22 mouse cellular contexts compared by ENCODE assay signal in genomic region chr1:160842567-160842966, GRCm38 (mm10). TPM values are rescaled to one million over a fixed set of nuclear protein-coding genes. Genes with fewer than 3 reads are reported as not detected.
DNase-seq lines count a peak whose midpoint lies in the region; ATAC-seq and TF ChIP-seq lines count a peak whose summit lies in the region.
"Had no signal": no experiment of that assay in that cellular context is flagged by ENCODE, and none has a peak within 500 bp of the region (broad histone marks: within the 10 kb centered on the region; RNA-seq: fewer than 3 reads in every experiment).

No protein-coding gene starts in this region.

- H3K9ac ChIP-seq in heart, postnatal 0 days (replicated peaks; ENCODE audit: low read depth, low read length) = no peak overlapping the region
- no peak overlapping the region for H3K9ac ChIP-seq in heart, embryonic 12.5 days
- H3K9ac ChIP-seq: embryonic facial prominence, embryonic 12.5 days; limb, embryonic 12.5 days; liver, embryonic 14.5 days had no signal

- no peak for ATAC-seq in heart, postnatal 0 days (ENCODE audit: insufficient read depth, low read depth)
- no peak for ATAC-seq in heart, embryonic 12.5 days (ENCODE audit: insufficient number of reproducible peaks, low FRiP score)
- peak; percentile 60 for ATAC-seq in CD4-positive, CD25-positive, alpha-beta regulatory T cell, adult 4 months
- ATAC-seq: forebrain, embryonic 14.5 days; lung, postnatal 0 days; midbrain, embryonic 16.5 days had no signal

- peaks cover 9% of the 10 kb centered on the region; the same call in 1 of the 2 replicates for H3K4me1 ChIP-seq in heart, postnatal 0 days (ENCODE audit: control insufficient read depth, insufficient read depth)
- H3K4me1 ChIP-seq in heart, embryonic 12.5 days (replicated peaks) = peaks cover 9% of the 10 kb centered on the region
- H3K4me1 ChIP-seq: embryonic facial prominence, embryonic 12.5 days; limb, embryonic 12.5 days had no signal

- no peak for TF ChIP-seq POLR2A in myocyte (IDR thresholded peaks at IDR 0.05; ENCODE audit: insufficient read length, low read depth)

- TF ChIP-seq CTCF in heart, postnatal 0 days (IDR thresholded peaks at IDR 0.05; ENCODE audit: low read depth) = no peak

- TF ChIP-seq EP300 in heart, postnatal 0 days (IDR thresholded peaks at IDR 0.05; ENCODE audit: low read depth) = no peak

- no peak overlapping the region for H3K4me2 ChIP-seq in heart, postnatal 0 days (ENCODE audit: low read depth, low read length)
- no peak overlapping the region for H3K4me2 ChIP-seq in heart, embryonic 12.5 days
- peak overlapping the region; percentile 40 for H3K4me2 ChIP-seq in myocyte (ENCODE audit: low read depth)
- H3K4me2 ChIP-seq: embryonic facial prominence, embryonic 12.5 days; limb, embryonic 12.5 days had no signal

- no peak for DNase-seq in heart, postnatal 0 days (ENCODE audit: low spot score)
- DNase-seq in CD4-positive helper T cell, adult 2 months (ENCODE audit: low read depth, low spot score) = peak; percentile 60
- DNase-seq in left cerebral cortex, postnatal 36 days (ENCODE audit: low spot score in 2 of 2) = no peak
- no peak for DNase-seq in cerebellum, adult 9-11 months
- DNase-seq: adrenal gland, adult 2 months; cerebellum, adult 8-10 months; gastrocnemius, postnatal 14 days; kidney, adult 2 months; kidney, postnatal 25 days; layer of hippocampus, adult 9-11 months; retina, postnatal 1 day; right cerebral cortex, postnatal 4 days had no signal

- H3K79me2 ChIP-seq in myocyte (ENCODE audit: control insufficient read depth, insufficient read depth) = no peaks in the 10 kb centered on the region

- peak overlapping the region; percentile 14; the same call in 1 of the 2 replicates for H3K27ac ChIP-seq in heart, postnatal 0 days (ENCODE audit: low read depth)
- no peak overlapping the region for H3K27ac ChIP-seq in heart, embryonic 12.5 days (ENCODE audit: poor library complexity, severe bottlenecking)
- H3K27ac ChIP-seq: embryonic facial prominence, embryonic 12.5 days; left cerebral cortex, adult 2 months; limb, embryonic 12.5 days; liver, embryonic 14.5 days had no signal

- no peaks in the 10 kb centered on the region for H3K27me3 ChIP-seq in heart, postnatal 0 days (ENCODE audit: control insufficient read depth, insufficient read depth, low read length)
- no peaks in the 10 kb centered on the region for H3K27me3 ChIP-seq in heart, embryonic 12.5 days (replicated peaks)
- H3K27me3 ChIP-seq in myocyte (ENCODE audit: control insufficient read depth, insufficient read depth, insufficient read length) = no peaks in the 10 kb centered on the region
- H3K27me3 ChIP-seq: embryonic facial prominence, embryonic 12.5 days; limb, embryonic 12.5 days had no signal

- no peak overlapping the region for H3ac ChIP-seq in myocyte (ENCODE audit: control insufficient read depth, insufficient read length)

- no peak overlapping the region for H3K4me3 ChIP-seq in heart, postnatal 0 days (ENCODE audit: low read depth, low read length)
- H3K4me3 ChIP-seq in heart, embryonic 12.5 days = no peak overlapping the region
- H3K4me3 ChIP-seq in myocyte = no peak overlapping the region
- H3K4me3 ChIP-seq: embryonic facial prominence, embryonic 12.5 days; left cerebral cortex, adult 2 months; limb, embryonic 12.5 days had no signal

- WGBS in heart, postnatal 0 days = 38% methylated on average over 10 of the region's 10 CpGs
- 67% methylated on average over 10 of the region's 10 CpGs for WGBS in heart, embryonic 12.5 days

- no peaks in the 10 kb centered on the region for H3K9me3 ChIP-seq in heart, postnatal 0 days (replicated peaks; ENCODE audit: control insufficient read depth, low read length)
- no peaks in the 10 kb centered on the region for H3K9me3 ChIP-seq in heart, embryonic 12.5 days (replicated peaks)
- H3K9me3 ChIP-seq: embryonic facial prominence, embryonic 12.5 days; limb, embryonic 12.5 days had no signal

- intact Hi-C loops in left cerebral cortex, postnatal 36 days (cut with DNase I) = no loop called here

- H3K36me3 ChIP-seq in heart, postnatal 0 days (replicated peaks; ENCODE audit: control insufficient read depth, insufficient read depth, low read length) = no peaks in the 10 kb centered on the region
- H3K36me3 ChIP-seq in heart, embryonic 12.5 days = no peaks in the 10 kb centered on the region
- H3K36me3 ChIP-seq in myocyte (ENCODE audit: control insufficient read depth, insufficient read depth) = no peaks in the 10 kb centered on the region
- H3K36me3 ChIP-seq: embryonic facial prominence, embryonic 12.5 days; limb, embryonic 12.5 days had no signal

TF ChIP-seq in myocyte, 11 proteins besides CTCF, POLR2A, EP300 and RAD21:
- no peak for TF ChIP-seq CEBPB (IDR thresholded peaks at IDR 0.05; ENCODE audit: insufficient read depth, poor library complexity, severe bottlenecking)
- no peak for TF ChIP-seq E2F4 (IDR thresholded peaks at IDR 0.05; ENCODE audit: insufficient read depth)
- no peak for TF ChIP-seq MYOG (IDR thresholded peaks at IDR 0.05; ENCODE audit: control insufficient read depth in 1 of 3, insufficient read depth in 1 of 3, insufficient read length in 2 of 3, low read depth in 2 of 3)
- no peak for TF ChIP-seq SRF (IDR thresholded peaks at IDR 0.05; ENCODE audit: control insufficient read depth, insufficient read length, low read depth)
- no peak for TF ChIP-seq USF1 (IDR thresholded peaks at IDR 0.05; ENCODE audit: low read depth)
- TF ChIP-seq TCF12 (IDR thresholded peaks at IDR 0.05; ENCODE audit: insufficient read depth, poor library complexity, severe bottlenecking) = no peak
- TF ChIP-seq POLR2AphosphoS2 (IDR thresholded peaks at IDR 0.05; ENCODE audit: insufficient read length, low read depth) = no peak
- TF ChIP-seq MAX (IDR thresholded peaks at IDR 0.05; ENCODE audit: low read depth) = no peak
- TF ChIP-seq TCF3 (IDR thresholded peaks at IDR 0.05; ENCODE audit: insufficient read length, low read depth) = no peak
- TF ChIP-seq MYOD1 (IDR thresholded peaks at IDR 0.05; ENCODE audit: control insufficient read depth in 1 of 3, insufficient read length in 2 of 3, low read depth in 2 of 3) = no peak
- TF ChIP-seq REST (IDR thresholded peaks at IDR 0.05; ENCODE audit: insufficient read depth, insufficient read length) = no peak

RNA-seq across cellular contexts. Expression of gene Rabgap1l, which starts 49.6 kb away (rescaled TPM):
- 71.4 and 89.9 TPM in 2 replicates for total RNA-seq in heart, postnatal 0 days (2014; rRNA removed; ENCODE audit: low replicate concordance)
- polyA plus RNA-seq in heart, postnatal 0 days (2015; fragmentation: Nextera tagmentation; extraction: Ambion mirVana) = 115 and 123 TPM in 2 replicates
- 79.7 and 81.0 TPM in 2 replicates for polyA plus RNA-seq in heart, embryonic 12.5 days (2016; fragmentation: Nextera tagmentation; extraction: Ambion mirVana)
- polyA plus RNA-seq in CD4-positive, CD25-positive, alpha-beta regulatory T cell, adult 4 months (2017; shearing (Covaris generic)) = 100 to 1,000 TPM; 268 to 348 TPM
- 6.3 TPM for polyA plus RNA-seq in myocyte (2012; fragmentation: generic; extraction: Trizol)
- 100 to 1,000 TPM; 190 to 205 TPM for total RNA-seq in left cerebral cortex, postnatal 36 days (2021)

Comparison
In these comparisons a context has a peak if more than half of its experiments do, and no peak if none do; other contexts are left out.
1. RNA of gene Rabgap1l, which starts 49.6 kb away (polyA plus RNA-seq): 268 to 348 TPM in CD4-positive, CD25-positive, alpha-beta regulatory T cell, adult 4 months, 115 to 123 TPM in heart, postnatal 0 days and 79.7 to 81.0 TPM in heart, embryonic 12.5 days; 6.3 TPM in myocyte (single experiment); every median in the first group is over 10 times any median in the second.